Mouse (Mus musculus) mouse embryonic stem cell (cell line): ENCODE measurements at regions not wholly inside any gene's neighbourhood (a gene's known extent, or its start where the extent isn't known, plus 50 kb on each side); places are given as distances from the start of the nearest gene placed in this dataset.

Source experiments
- in situ Hi-C, 2 experiments: fragments of 300-500 bp; cut with MboI; formaldehyde crosslinking; loops; 1 replicate in 1 of 2; 3 replicates in 1 of 2; pipeline ENCODE4 v1.14.3; 2019 to 2020; ENCODE audit warnings: low sequenced_read_pairs in 2 of 2, low pct_unique_long_range_greater_than_20kb in 1 of 2, mixed read lengths in 1 of 2; ENCODE audit not compliant: unreplicated experiment in 1 of 2

- in situ Hi-C loops, result loop anchor here in 1 of 2 experiments (25.0 kb wide), 1 partner anchor 308 kb away; no protein-coding TSS in a partner anchor
These were observed 221.0 kb downstream of the Gm5447 start for GRCm38 (mm10) chr13:31194971-31195370.

- in situ Hi-C loops, result loop anchor here in 1 of 2 experiments (25.0 kb wide), 1 partner anchor 309 kb away; no protein-coding TSS in a partner anchor
These were observed 222.5 kb downstream of the Gm5447 start for GRCm38 (mm10) chr13:31196546-31196945.

GRCm38 (mm10) chr13:31197593-31197992, 223.6 kb downstream of the Gm5447 start:
- in situ Hi-C loops, result loop anchor here in 1 of 2 experiments (25.0 kb wide), 1 partner anchor 310 kb away; no protein-coding TSS in a partner anchor

DNA sequence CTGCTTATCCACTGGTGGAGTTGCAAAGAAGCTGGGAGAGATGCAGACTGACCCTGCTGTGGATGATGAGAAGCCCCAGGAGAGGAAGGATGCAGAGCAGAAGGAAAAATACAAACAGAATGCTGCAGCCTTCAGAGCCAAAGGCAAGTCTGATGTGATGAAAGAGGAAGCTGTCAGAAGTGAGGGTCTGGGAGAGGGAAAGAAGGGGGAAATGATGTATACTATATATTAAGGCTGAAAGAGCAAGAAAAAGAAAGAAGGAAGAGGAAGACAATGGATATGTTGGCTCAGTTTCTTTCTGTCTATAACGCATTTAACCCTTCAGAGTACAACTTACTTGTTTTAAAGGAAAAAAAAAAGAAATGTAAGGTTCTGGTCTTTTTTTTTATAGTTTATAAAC, 225.4 kb downstream of the Gm5447 start:
- in situ Hi-C loops, result loop anchor here in 1 of 2 experiments (25.0 kb wide), 1 partner anchor 312 kb away; no protein-coding TSS in a partner anchor

DNA sequence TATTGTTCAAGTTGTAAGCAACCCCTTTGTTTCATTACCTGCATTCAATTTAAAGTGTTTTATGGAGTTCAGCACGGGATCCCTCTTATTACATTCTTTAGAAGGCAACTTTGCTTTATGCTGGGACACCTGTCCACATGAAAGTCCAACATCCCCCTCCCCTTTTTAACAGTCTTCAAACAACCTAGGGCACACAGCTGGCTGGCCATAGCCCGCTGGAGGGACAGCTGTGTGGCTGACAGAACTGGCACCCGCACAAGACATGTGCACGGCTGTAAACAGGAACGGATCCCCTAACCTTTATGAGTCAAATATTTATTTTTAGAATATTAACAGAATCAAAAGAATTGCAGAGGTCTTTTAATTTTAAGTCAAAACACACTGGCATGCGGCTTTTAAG, 230.1 kb downstream of the Gm5447 start:
- in situ Hi-C loops, result no loop called here

- in situ Hi-C loops, result no loop called here
These were observed 232.4 kb downstream of the Gm5447 start for GRCm38 (mm10) chr13:31206381-31206780.

DNA sequence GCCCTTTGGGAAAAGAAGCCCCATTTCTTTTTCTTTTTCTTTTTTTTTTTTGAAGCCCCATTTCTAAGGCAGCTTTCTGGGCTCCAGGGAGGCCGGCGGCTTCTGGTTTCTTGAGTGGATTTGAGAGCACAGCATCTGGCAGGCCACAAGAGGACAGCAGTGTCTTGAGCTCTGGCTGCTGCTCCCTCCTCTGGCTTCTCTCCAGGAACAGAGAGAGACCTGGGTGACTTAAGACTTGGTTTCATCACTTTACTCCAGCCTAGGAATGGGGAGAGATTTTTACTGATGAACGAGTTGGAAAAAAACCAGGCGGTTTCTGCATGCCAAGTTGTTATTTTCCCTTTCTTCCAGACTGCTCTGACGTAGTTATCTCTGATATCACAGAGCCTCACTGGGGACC, 233.7 kb downstream of the Gm5447 start:
- in situ Hi-C loops, result no loop called here

DNA sequence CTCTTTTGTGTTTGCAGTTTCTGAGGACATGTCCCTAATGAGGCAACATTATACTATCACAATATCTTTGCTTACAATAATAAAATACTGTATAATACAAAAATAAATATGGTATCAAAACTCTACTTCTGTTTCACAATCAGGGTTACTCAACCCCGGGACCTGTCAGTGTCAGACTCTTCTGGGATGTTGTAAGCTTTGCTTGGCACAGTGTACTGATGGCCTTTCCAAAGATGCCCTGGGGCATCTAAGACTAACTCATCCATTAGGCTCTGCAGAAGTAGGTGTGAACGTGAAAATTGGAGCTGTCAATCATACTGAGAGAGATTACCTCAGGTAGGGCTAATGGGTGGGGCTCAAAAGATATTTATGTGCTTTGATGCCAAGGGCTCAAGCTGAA, 249.0 kb downstream of the Gm5447 start:
- in situ Hi-C loops, result no loop called here

DNA sequence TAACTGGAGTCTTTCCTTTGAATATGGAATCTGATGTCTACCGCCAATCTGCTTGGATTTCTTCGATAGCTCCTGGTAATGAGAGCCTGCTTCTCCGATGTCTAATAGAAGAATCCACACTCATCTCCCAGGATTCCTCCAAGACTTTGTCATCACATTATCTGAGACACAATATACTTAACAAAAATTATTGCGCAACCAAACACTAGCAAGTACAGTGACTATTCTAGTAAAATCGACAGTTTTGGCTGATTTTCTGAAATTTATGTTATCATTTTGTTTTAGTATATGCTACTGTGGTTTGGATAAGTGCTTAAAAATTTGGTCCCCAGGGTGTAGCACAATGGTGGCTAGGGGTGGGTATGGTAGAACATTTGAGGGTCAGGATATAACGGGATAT, 266.5 kb downstream of the Gm5447 start:
- in situ Hi-C loops, result no loop called here

DNA sequence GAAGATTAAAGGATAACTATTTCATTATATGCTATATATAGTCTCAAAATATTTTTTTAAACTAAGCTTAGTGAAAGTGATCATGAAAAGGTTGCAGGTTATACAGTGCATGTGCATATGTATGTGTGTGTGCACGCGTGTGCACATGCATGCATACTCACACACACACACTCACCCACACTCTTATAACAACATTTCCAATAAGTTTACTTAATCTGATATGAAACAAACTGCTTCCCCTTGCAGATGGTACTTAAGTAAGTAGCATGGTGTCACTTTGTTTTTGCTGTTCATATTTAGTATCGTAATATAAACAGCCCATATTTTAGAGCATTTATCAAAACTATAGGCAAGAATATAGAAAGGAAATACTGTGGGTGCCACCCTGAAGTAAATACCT, 275.0 kb downstream of the Gm5447 start:
- in situ Hi-C loops, result no loop called here

DNA sequence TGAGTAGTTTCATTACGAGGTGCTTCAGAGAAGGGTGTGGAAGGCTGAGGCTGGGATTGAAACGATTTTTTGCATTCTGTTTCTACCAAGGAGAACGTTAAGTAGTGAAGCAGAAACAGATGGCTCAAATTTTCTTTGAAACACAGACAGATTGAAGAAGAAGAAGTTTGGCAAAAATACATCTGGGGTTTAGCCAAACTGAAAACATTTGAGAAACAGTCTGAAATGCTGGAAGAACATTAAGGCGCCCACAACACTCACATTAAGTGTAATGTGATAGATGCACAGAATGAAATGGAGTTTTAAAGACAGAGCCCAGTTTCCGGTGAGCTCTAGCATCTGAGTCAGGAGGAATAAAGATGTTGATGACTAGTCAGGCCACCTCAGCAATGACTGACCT, 275.5 kb downstream of the Gm5447 start:
- in situ Hi-C loops, result no loop called here

DNA sequence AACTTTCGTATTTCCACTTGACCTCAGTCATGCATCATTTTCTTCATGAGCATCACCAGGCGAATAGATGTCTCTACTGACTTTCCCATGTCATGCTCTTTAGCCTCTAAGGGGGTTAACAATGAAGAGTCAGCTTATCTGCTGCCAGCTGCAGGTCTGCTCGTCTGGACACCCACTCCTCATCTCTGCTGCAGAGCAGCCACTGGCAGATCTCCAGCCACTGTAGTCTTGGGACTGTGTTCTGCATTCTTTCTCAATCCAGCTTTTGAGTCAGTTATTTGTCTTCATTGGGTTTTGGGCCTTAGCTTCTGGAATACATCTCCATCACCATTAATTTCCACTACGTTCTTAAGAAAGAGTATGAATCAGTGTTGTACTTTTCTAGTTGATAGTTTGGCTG, 280.0 kb downstream of the Gm5447 start:
- in situ Hi-C loops, result no loop called here

DNA sequence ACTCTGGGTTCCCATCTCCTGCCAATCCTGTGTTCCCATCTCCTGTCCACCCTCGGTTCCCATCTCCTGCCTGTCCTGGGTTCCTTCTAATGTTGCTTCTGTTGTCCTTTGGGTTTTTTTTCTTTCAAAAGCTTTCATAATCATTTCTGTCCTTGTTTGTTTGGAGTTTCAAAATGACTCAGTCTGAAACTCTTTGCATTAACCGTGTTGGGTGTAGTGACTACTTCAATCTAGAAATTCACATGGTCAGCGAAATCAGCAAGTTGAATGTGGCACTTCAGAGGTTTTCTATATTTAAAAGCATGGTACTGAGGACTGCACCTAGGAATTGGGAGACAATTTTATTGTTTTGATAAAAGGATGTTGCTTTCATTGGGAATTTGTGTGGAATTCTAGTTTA, 280.7 kb downstream of the Gm5447 start:
- in situ Hi-C loops, result no loop called here

DNA sequence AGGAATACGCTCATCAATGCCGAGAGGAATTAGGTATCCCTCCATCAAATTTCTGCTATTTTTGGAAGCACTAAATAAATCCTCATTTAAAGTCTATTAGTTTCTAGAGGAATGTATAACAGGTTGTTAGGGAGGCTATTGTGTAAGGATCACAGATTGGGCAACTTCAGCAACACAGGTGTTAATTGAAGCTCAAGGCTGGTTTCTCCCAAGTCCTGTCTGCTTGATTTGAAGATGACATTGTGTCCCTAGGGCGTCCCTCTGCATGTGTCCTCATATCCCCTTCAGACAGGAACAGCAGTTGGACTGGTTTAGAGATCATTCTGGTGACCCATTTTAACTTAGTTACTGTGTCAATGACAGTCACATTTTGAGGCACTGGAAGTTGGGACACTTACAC, 281.5 kb downstream of the Gm5447 start:
- in situ Hi-C loops, result no loop called here

- in situ Hi-C loops, result no loop called here
These were observed 288.1 kb upstream of the Foxq1 start for GRCm38 (mm10) chr13:31267865-31268264.

GRCm38 (mm10) chr13:31276005-31276644, 279.8 kb upstream of the Foxq1 start:
- in situ Hi-C loops, result no loop called here

DNA sequence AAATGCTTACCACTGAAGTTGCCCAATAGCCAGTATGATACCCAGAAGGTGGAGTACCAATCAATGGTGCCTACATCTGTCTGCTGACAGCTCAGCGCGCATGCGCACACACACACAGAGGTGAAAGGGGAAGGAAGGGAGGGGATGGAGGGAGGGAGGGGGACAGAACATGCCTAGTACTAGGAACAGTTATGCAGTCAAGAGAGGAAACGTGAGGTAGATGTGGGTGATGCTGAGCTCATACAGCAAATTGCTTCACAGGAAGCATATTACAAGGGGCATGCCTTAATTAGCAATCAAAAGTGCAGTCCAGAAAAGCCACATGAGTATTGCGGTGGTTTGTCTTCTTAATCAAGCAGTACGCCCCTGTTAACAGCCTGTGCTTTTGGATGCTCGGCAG, 265.3 kb upstream of the Foxq1 start:
- in situ Hi-C loops, result no loop called here

DNA sequence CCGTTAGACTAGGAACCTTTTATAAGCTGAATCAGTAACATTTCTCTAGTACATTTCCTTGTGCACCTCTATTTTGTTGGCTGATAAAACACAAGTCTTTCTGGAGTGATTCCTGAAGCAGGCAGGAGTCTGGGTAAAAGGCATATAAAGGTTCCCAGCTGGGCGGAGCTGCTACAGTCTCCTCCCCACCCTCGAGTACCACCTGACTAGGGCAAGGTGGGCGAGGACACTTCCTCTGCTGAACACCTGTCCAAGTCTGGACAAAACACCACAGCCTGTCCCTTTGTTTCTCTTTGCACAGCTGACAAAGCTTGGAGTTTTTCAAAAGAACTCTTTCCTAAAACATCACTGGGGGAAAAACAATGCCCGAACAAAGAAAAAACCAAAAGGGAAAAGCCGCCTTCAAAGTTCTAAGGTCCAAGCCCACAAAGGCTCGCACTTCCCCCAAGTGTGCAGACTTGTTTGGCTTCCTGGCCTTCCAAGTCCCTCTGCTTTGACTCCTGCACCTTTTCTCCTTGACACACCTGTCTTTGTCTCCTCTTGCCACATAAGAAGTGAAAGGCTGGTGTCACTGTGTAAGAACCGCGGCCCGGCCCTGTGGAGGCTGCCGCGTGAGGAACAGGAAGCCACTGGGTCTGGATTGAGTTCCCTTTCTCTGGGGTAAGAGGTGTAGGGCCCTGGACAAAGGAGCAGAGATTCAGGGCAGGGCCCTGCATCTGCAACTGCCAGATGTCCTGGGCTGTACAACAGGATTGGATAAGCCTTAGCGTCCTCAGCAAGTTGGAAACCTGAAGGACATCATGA, 263.1 kb upstream of the Foxq1 start:
- in situ Hi-C loops, result no loop called here

- in situ Hi-C loops, result no loop called here
These were observed 261.9 kb upstream of the Foxq1 start for GRCm38 (mm10) chr13:31294011-31294410.

DNA sequence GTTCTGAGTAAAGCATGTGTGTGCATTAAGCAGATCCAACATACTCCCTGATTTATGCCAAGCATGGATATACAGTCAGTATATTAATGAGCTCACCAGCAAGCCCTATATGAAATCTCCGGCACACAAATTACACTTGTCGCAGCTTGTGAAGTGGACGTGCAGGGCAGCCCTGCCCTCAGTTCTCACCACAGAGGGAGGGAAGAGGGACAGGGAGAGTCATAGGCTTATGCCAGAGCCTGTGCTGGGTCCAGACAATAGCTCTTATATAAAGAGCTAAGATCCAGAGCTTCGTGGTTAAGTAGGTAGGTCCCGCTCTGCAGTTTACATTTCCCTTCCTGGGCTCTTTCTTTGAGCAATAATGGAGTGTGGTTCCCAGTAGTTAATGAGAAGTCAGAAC, 252.7 kb upstream of the Foxq1 start:
- in situ Hi-C loops, result no loop called here
